ENCODE assay signal across 9 mouse cellular contexts in genomic region chr1:86032273-86032987, GRCm38 (mm10). TPM values are rescaled to one million over a fixed set of nuclear protein-coding genes. Genes with fewer than 3 reads are reported as not detected.
DNase-seq lines count a peak whose midpoint lies in the region; ATAC-seq and TF ChIP-seq lines count a peak whose summit lies in the region.
"Had no signal": no experiment of that assay in that cellular context is flagged by ENCODE, and none has a peak within 500 bp of the region (broad histone marks: within the 10 kb centered on the region; RNA-seq: fewer than 3 reads in every experiment).

No protein-coding gene starts in this region.

- no peak for TF ChIP-seq CTCF in olfactory bulb, adult 2 months (IDR thresholded peaks at IDR 0.05; ENCODE audit: insufficient read depth, low read depth, low read length)

- H3K27ac ChIP-seq in olfactory bulb, adult 2 months (ENCODE audit: insufficient read depth, low read depth, low read length), result peak overlapping the region; percentile 14; the same call in 1 of the 2 replicates
- H3K27ac ChIP-seq in liver, embryonic 12.5 days, result no peak overlapping the region

- WGBS in olfactory bulb, adult 2 months, result 9% methylated on average over 11 of the region's 11 CpGs
- WGBS in liver, embryonic 12.5 days (ENCODE audit: insufficient replicate concordance), result 26% methylated on average over 11 of the region's 11 CpGs

- H3K9me3 ChIP-seq in liver, embryonic 12.5 days (replicated peaks), result no peaks in the 10 kb centered on the region

- H3K4me3 ChIP-seq in olfactory bulb, adult 2 months (ENCODE audit: insufficient read depth, low read depth, low read length), result no peak overlapping the region
- H3K4me3 ChIP-seq in liver, embryonic 12.5 days, result no peak overlapping the region

- peaks cover 12% of the 10 kb centered on the region; the same call in 1 of the 2 replicates for H3K4me1 ChIP-seq in olfactory bulb, adult 2 months (ENCODE audit: control insufficient read depth, insufficient read depth, low read length)
- H3K4me1 ChIP-seq in liver, embryonic 12.5 days, result no peaks in the 10 kb centered on the region

- H3K4me2 ChIP-seq in liver, embryonic 12.5 days, result no peak overlapping the region

- ATAC-seq in liver, embryonic 12.5 days, result no peak
- no peak for ATAC-seq in inflammation-experienced regulatory T-cells, adult 6 months

- TF ChIP-seq POLR2A in olfactory bulb, adult 2 months (IDR thresholded peaks at IDR 0.05; ENCODE audit: insufficient read depth, low read depth, low read length), result no peak

- H3K9ac ChIP-seq in liver, embryonic 12.5 days, result no peak overlapping the region

- no peaks in the 10 kb centered on the region for H3K36me3 ChIP-seq in liver, embryonic 12.5 days

- H3K27me3 ChIP-seq in liver, embryonic 12.5 days (replicated peaks), result peaks cover 22% of the 10 kb centered on the region

- peak; percentile 55 for DNase-seq in cerebellum, adult 11-12 months
- DNase-seq in cerebellum, adult 9-10 months, result no peak
- peak; percentile 71 for DNase-seq in fibroblast of lung, adult 2 months (ENCODE audit: low read depth)
- peak; percentile 50 to 83 for DNase-seq in layer of hippocampus, postnatal 14 days (ENCODE audit: low spot score in 2 of 2)
- no peak for DNase-seq in kidney, postnatal 10 days

RNA-seq across cellular contexts. Expression of gene 2810459M11Rik, which starts 13.2 kb away (rescaled TPM):
- 1 to 10 TPM; 8.9 to 9.8 TPM for total RNA-seq in layer of hippocampus, postnatal 14 days (2021)
- polyA plus RNA-seq in olfactory bulb, adult 2 months (2012; ENCODE audit: insufficient read depth, insufficient read length, low replicate concordance, missing spikeins), result not detected in 2 replicates
- polyA plus RNA-seq in liver, embryonic 12.5 days (2016; fragmentation: Nextera tagmentation; extraction: Ambion mirVana), result 21.8 and 22.3 TPM in 2 replicates
- polyA plus RNA-seq in inflammation-experienced regulatory T-cells, adult 6 months (2017; shearing (Covaris generic)), result not detected
- total RNA-seq: hematopoietic stem cell, adult 5-6 weeks had no signal

RNA-seq across cellular contexts. Expression of gene Spata3, which starts 15.8 kb away (rescaled TPM):
- total RNA-seq in layer of hippocampus, postnatal 14 days (2021), result 1 to 10 TPM in 1 of 2 experiments, under 1 TPM in 1; 0.95 to 1.1 TPM
- not detected in 2 replicates for polyA plus RNA-seq in olfactory bulb, adult 2 months (2012; ENCODE audit: insufficient read depth, insufficient read length, low replicate concordance, missing spikeins)
- 0.19 TPM in 1 of 2 replicates, not detected in the other for polyA plus RNA-seq in liver, embryonic 12.5 days (2016; fragmentation: Nextera tagmentation; extraction: Ambion mirVana)
- under 1 TPM in 1 of 3 experiments, not detected in 2; 0.39 TPM for polyA plus RNA-seq in inflammation-experienced regulatory T-cells, adult 6 months (2017; shearing (Covaris generic))
- total RNA-seq: hematopoietic stem cell, adult 5-6 weeks had no signal

RNA-seq across cellular contexts. Expression of gene Psmd1, which starts 31.8 kb away (rescaled TPM):
- total RNA-seq in layer of hippocampus, postnatal 14 days (2021), result 100 to 1,000 TPM; 109 to 114 TPM
- polyA plus RNA-seq in olfactory bulb, adult 2 months (2012; ENCODE audit: insufficient read depth, insufficient read length, low replicate concordance, missing spikeins), result 97.9 TPM in 1 of 2 replicates, not detected in the other
- polyA plus RNA-seq in liver, embryonic 12.5 days (2016; fragmentation: Nextera tagmentation; extraction: Ambion mirVana), result 167 and 168 TPM in 2 replicates
- polyA plus RNA-seq in inflammation-experienced regulatory T-cells, adult 6 months (2017; shearing (Covaris generic)), result 10 to 100 TPM; 63.5 to 99.4 (median 83.7) TPM

Comparison
In these comparisons a context has a peak if more than half of its experiments do, and no peak if none do; other contexts are left out.
1. DNase-seq: peak in cerebellum, adult 11-12 months (single experiment), fibroblast of lung, adult 2 months (single experiment) and layer of hippocampus, postnatal 14 days (2 of 2); none in cerebellum, adult 9-10 months (single experiment) and kidney, postnatal 10 days (single experiment).